Mouse (Mus musculus) embryonic fibroblast, embryonic 13.5 days (primary cell): ENCODE results near the gene Daglb. TPM values are rescaled to one million over a fixed set of nuclear protein-coding genes. Genes with fewer than 3 reads are reported as not detected.

Source experiments
- H3K27ac ChIP-seq: 2 replicates; pipeline ENCODE4 v1.5.1; 2012; ENCODE audit warnings: low read length, control low read depth, inconsistent platforms; ENCODE audit not compliant: insufficient read depth
- H3K4me1 ChIP-seq: 2 replicates; pipeline ENCODE4 v1.6.1; 2011; ENCODE audit warnings: low read length; ENCODE audit not compliant: control insufficient read depth, insufficient read depth
- H3K4me3 ChIP-seq: 2 replicates; pipeline ENCODE4 v1.5.1; 2011; ENCODE audit warnings: mild to moderate bottlenecking, control low read depth, low read length; ENCODE audit not compliant: insufficient read depth
- CTCF ChIP-seq: IDR thresholded peaks from 2 replicates; pipeline ENCODE4 v1.5.1; 2011; ENCODE audit warnings: mild to moderate bottlenecking, control low read depth, low read length, moderate library complexity, borderline replicate concordance; ENCODE audit not compliant: insufficient read depth
- POLR2A ChIP-seq: IDR thresholded peaks from 2 replicates; pipeline ENCODE4 v1.6.1; 2011; ENCODE audit warnings: low read depth, mild to moderate bottlenecking, control low read depth, low read length, moderate library complexity
- polyA plus RNA-seq: library from polyadenylated mRNA; stranded (reverse); fragments of >200 nt; gene quantifications from 2 replicates; pipeline ENCODE4 v1.2.4, GENCODE M21; 2011; ENCODE audit warnings: low read depth; ENCODE audit not compliant: missing spikeins, insufficient read length

Daglb gene
- polyA plus RNA-seq, 1 experiment: 6.2 TPM

- TF ChIP-seq CTCF (no peak), POLR2A (no peak)
- Histone ChIP-seq H3K4me1 (0 out of 2 replicates have a peak, but pooled peaks cover 3% of the 10 kb centered on the region), H3K27ac (no peak overlapping the region), H3K4me3 (no peak overlapping the region)
Observed at GRCm38 (mm10) chr5:143466891-143467669, 2.7 kb downstream of the Daglb start.

- H3K27ac ChIP-seq: no peak overlapping the region
- no peak for TF ChIP-seq CTCF
- no peak for TF ChIP-seq POLR2A
- H3K4me3 ChIP-seq: no peak overlapping the region
- 0 out of 2 replicates have a peak, but pooled peaks cover 3% of the 10 kb centered on the region for H3K4me1 ChIP-seq
Observed at GRCm38 (mm10) chr5:143467931-143468330, 3.5 kb downstream of the Daglb start.

- no peak for TF ChIP-seq CTCF
- TF ChIP-seq POLR2A: no peak
- no peak overlapping the region for H3K27ac ChIP-seq
- no peak overlapping the region for H3K4me3 ChIP-seq
- 0 out of 2 replicates have a peak, but pooled peaks cover 3% of the 10 kb centered on the region for H3K4me1 ChIP-seq
Observed at GRCm38 (mm10) chr5:143469628-143470027, 5.2 kb downstream of the Daglb start.

GRCm38 (mm10) chr5:143470421-143471164 lies 6.2 kb downstream of the Daglb start:
- TF ChIP-seq CTCF (no peak), POLR2A (no peak)
- H3K27ac ChIP-seq: no peak overlapping the region
- H3K4me3 ChIP-seq: no peak overlapping the region
- H3K4me1 ChIP-seq: peaks cover 12% of the 10 kb centered on the region

- TF ChIP-seq CTCF: no peak
- TF ChIP-seq POLR2A: no peak
- H3K4me1 ChIP-seq: peaks cover 10% of the 10 kb centered on the region
- H3K4me3 ChIP-seq: no peak overlapping the region
- H3K27ac ChIP-seq: no peak overlapping the region
Observed at GRCm38 (mm10) chr5:143471165-143471546, 6.8 kb downstream of the Daglb start.

- H3K4me3 ChIP-seq: no peak overlapping the region
- TF ChIP-seq POLR2A (no peak), CTCF (no peak)
- peaks cover 10% of the 10 kb centered on the region for H3K4me1 ChIP-seq
- no peak overlapping the region for H3K27ac ChIP-seq
Observed at GRCm38 (mm10) chr5:143471953-143472618, 7.7 kb downstream of the Daglb start.

- Histone ChIP-seq H3K27ac (peak overlapping the region; percentile 56; the same call in 1 of the 2 replicates), H3K4me1 (peaks cover 10% of the 10 kb centered on the region), H3K4me3 (no peak overlapping the region)
- TF ChIP-seq CTCF: no peak
- no peak for TF ChIP-seq POLR2A
Observed at GRCm38 (mm10) chr5:143475153-143475844, 10.9 kb downstream of the Daglb start.

GRCm38 (mm10) chr5:143476013-143476412 lies 11.6 kb downstream of the Daglb start:
- TF ChIP-seq CTCF: no peak
- no peak for TF ChIP-seq POLR2A
- Histone ChIP-seq H3K4me1 (peaks cover 10% of the 10 kb centered on the region), H3K4me3 (no peak overlapping the region), H3K27ac (no peak overlapping the region; the same call in 1 of the 2 replicates)

- TF ChIP-seq POLR2A (no peak), CTCF (no peak)
Observed at GRCm38 (mm10) chr5:143477901-143478300, 13.5 kb downstream of the Daglb start.

More at GRCm38 (mm10) chr5:143477901-143478300, 13.5 kb downstream of the Daglb start:
- H3K4me3 ChIP-seq: no peak overlapping the region
- peaks cover 10% of the 10 kb centered on the region for H3K4me1 ChIP-seq
- no peak overlapping the region for H3K27ac ChIP-seq
